Mouse (Mus musculus) lung, embryonic 15.5 days (tissue): ENCODE data around the gene Krtap10-4. TPM values are rescaled to one million over a fixed set of nuclear protein-coding genes. Genes with fewer than 3 reads are reported as not detected.
"Not testable (repeated sequence)": the region's sequence is repeated elsewhere in the genome, so short reads cannot be mapped to it uniquely, and the experiment has no call there.

ENCODE experiments used
- ATAC-seq: fragments of 200-750 bp; cut with Nextera tagmentation; 2 replicates; pipeline ENCODE4 v1.8.0; 2017; ENCODE audit warnings: moderate number of reproducible peaks, borderline replicate concordance; ENCODE audit not compliant: low FRiP score, low TSS enrichment; ENCODE audit errors: extremely low read depth
- H3K27ac ChIP-seq: fragments of 300-500 bp; sonication (generic); 2 replicates; pipeline ENCODE4 v1.5.1; 2015; ENCODE audit warnings: moderate library complexity, mild to moderate bottlenecking, inconsistent platforms
- H3K27me3 ChIP-seq: fragments of 300-500 bp; sonication (generic); 2 replicates; pipeline ENCODE4 v1.6.1; 2015; ENCODE audit warnings: inconsistent platforms
- H3K36me3 ChIP-seq: fragments of 300-500 bp; sonication (generic); 2 replicates; pipeline ENCODE4 v1.6.1; 2015; ENCODE audit warnings: inconsistent platforms
- H3K4me1 ChIP-seq: fragments of 300-500 bp; sonication (generic); 2 replicates; pipeline ENCODE4 v1.6.1; 2015; ENCODE audit warnings: inconsistent platforms
- H3K4me2 ChIP-seq: fragments of 300-500 bp; sonication (generic); 2 replicates; pipeline ENCODE4 v1.6.1; 2015; ENCODE audit warnings: inconsistent platforms, mild to moderate bottlenecking, moderate library complexity
- H3K4me3 ChIP-seq: fragments of 300-500 bp; sonication (generic); 2 replicates; pipeline ENCODE4 v1.5.1; 2015; ENCODE audit warnings: mild to moderate bottlenecking, inconsistent platforms
- H3K9ac ChIP-seq: fragments of 300-500 bp; sonication (generic); 2 replicates; pipeline ENCODE4 v1.6.1; 2015; ENCODE audit warnings: inconsistent platforms
- H3K9me3 ChIP-seq: fragments of 300-500 bp; sonication (generic); 2 replicates; pipeline ENCODE4 v1.6.1; 2016; ENCODE audit warnings: inconsistent platforms
- WGBS: fragments of 180-500 bp; shearing (Covaris S2); methylation state at CpG from one replicate; pipeline ENCODE4 v1.1.7; 2015; 5-methylcytosine and 5-hydroxymethylcytosine counted together
- polyA plus RNA-seq: library from polyadenylated mRNA; unstranded; fragments of >200 nt; fragmentation: Nextera tagmentation; extraction: Ambion mirVana; gene quantifications from 2 replicates; pipeline ENCODE4 v1.2.1, GENCODE M21; 2015

Gene Krtap10-4
- polyA plus RNA-seq, 1 experiment from 2014 or later: not detected

GRCm38 (mm10) chr10:77819203-77819602, 7.7 kb downstream of the Krtap10-4 start:
- H3K9ac ChIP-seq: no peak overlapping the region
- H3K36me3 ChIP-seq: no peaks in the 10 kb centered on the region
- no peak overlapping the region for H3K27ac ChIP-seq
- ATAC-seq: no peak
- H3K4me3 ChIP-seq: no peak overlapping the region
- H3K4me2 ChIP-seq: no peak overlapping the region
- WGBS: 34% methylated on average over 4 of the region's 4 CpGs
- H3K9me3 ChIP-seq: no peaks in the 10 kb centered on the region
- no peaks in the 10 kb centered on the region for H3K4me1 ChIP-seq
- H3K27me3 ChIP-seq: no peaks in the 10 kb centered on the region

DNA sequence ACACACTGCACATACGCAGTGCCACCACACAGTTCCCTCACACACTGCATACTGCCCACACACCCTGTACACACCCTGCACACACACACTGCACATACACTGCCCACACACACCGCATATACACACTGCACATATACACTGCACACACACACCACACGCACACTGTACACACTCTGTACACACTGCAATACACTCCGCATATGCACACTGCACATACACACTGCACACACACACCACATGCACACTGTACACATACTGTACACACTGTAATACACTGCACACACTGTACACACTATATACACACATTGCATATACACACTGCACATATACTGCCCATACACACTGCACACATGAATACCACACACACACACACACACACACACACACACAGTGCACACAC, 8.4 kb downstream of the Krtap10-4 start:
- Histone ChIP-seq H3K36me3 (no peaks in the 10 kb centered on the region), H3K4me2 (no peak overlapping the region), H3K4me1 (no peaks in the 10 kb centered on the region), H3K9me3 (no peaks in the 10 kb centered on the region), H3K4me3 (no peak overlapping the region), H3K27me3 (peaks cover 5% of the 10 kb centered on the region; the same call in 1 of the 2 replicates), H3K9ac (no peak overlapping the region), H3K27ac (no peak overlapping the region)
- ATAC-seq: 0 out of 2 replicates have a peak, but pooled peaks have one; percentile 27
- 94% methylated on average over 4 of the region's 4 CpGs for WGBS

GRCm38 (mm10) chr10:77815514-77815913, 11.4 kb downstream of the Krtap10-4 start:
- Histone ChIP-seq H3K27me3 (peaks cover 5% of the 10 kb centered on the region; the same call in 1 of the 2 replicates), H3K4me1 (no peaks in the 10 kb centered on the region), H3K9ac (no peak overlapping the region), H3K27ac (no peak overlapping the region), H3K4me2 (no peak overlapping the region), H3K4me3 (no peak overlapping the region), H3K36me3 (no peaks in the 10 kb centered on the region), H3K9me3 (no peaks in the 10 kb centered on the region)
- 24% methylated on average over 5 of the region's 5 CpGs for WGBS
- ATAC-seq: no peak

- Histone ChIP-seq H3K36me3 (no peaks in the 10 kb centered on the region), H3K4me3 (no peak within 1 kb of the TSS), H3K9me3 (no peaks in the 10 kb centered on the region), H3K4me1 (no peaks in the 10 kb centered on the region), H3K9ac (no peak within 1 kb of the TSS), H3K27ac (no peak within 1 kb of the TSS), H3K27me3 (peaks cover 5% of the 10 kb centered on the region; the same call in 1 of the 2 replicates), H3K4me2 (no peak within 1 kb of the TSS)
- 34% methylated on average over 4 of the region's 4 CpGs for WGBS
- no peak for ATAC-seq
These were observed 12.5 kb downstream of the Krtap10-4 start, which contains the start of gene Gm2696 for GRCm38 (mm10) chr10:77814382-77814781. Gene Gm2696 (plus strand): TSS chr10:77814682.

- no peaks in the 10 kb centered on the region for H3K36me3 ChIP-seq
- ATAC-seq: no peak
- no peak within 1 kb of the TSS for H3K9ac ChIP-seq
- H3K4me2 ChIP-seq: no peak within 1 kb of the TSS
- no peak within 1 kb of the TSS for H3K27ac ChIP-seq
- no peaks in the 10 kb centered on the region for H3K4me1 ChIP-seq
- peaks cover 5% of the 10 kb centered on the region; the same call in 1 of the 2 replicates for H3K27me3 ChIP-seq
- WGBS: 47% methylated on average over 5 of the region's 5 CpGs
- H3K9me3 ChIP-seq: no peaks in the 10 kb centered on the region
- H3K4me3 ChIP-seq: no peak within 1 kb of the TSS
These were observed 15.2 kb downstream of the Krtap10-4 start, which contains the start of gene Gm9507 for GRCm38 (mm10) chr10:77811743-77812142. Gene Gm9507 (minus strand): TSS chr10:77811843.

GRCm38 (mm10) chr10:77804095-77804494, 22.8 kb downstream of the Krtap10-4 start:
- no peak; the same call in 1 of the 2 replicates for ATAC-seq
- no peaks in the 10 kb centered on the region for H3K27me3 ChIP-seq
- H3K4me2 ChIP-seq: no peak overlapping the region
- 34% methylated on average over 3 of the region's 3 CpGs for WGBS
- no peak overlapping the region for H3K9ac ChIP-seq
- H3K36me3 ChIP-seq: no peaks in the 10 kb centered on the region
- no peak overlapping the region for H3K27ac ChIP-seq
- no peak overlapping the region for H3K4me3 ChIP-seq
- H3K9me3 ChIP-seq: no peaks in the 10 kb centered on the region
- no peaks in the 10 kb centered on the region for H3K4me1 ChIP-seq

DNA sequence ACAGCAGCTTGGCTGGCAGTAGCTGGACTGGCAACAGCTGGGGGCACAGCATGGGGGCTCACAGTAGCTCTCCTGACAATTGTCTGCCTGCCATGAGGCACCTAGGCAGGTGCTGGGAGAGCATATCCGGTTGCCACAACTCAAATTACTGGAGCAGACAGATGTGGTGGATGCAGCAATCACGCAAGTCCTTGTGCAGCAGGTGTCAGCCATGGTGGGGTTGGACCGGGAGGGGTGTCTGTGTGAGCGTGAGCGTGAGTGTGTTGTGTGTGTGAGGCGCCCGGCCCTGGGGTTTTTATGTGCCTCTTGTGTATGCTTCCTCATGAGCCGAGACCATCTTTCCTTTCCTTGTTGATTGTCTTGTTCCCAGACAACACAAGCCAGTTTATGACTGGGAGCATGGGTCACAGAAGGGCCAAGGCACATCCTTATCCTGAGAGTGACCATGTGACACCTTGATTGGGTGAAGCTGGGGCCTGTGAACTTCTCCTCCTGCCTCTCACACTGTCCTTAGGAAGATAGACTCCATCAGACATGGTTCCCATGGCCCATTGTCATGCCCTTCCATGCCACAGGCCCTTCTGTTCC, 27.9 kb downstream of the Krtap10-4 start, which contains the start of gene Gm19668:
Gene Gm19668, minus strand, starts transcription at position 213 of the 588 bp plus-strand sequence.
- Histone ChIP-seq H3K4me1 (no peaks in the 10 kb centered on the region), H3K4me2 (no peak within 1 kb of the TSS), H3K9ac (no peak within 1 kb of the TSS), H3K9me3 (no peaks in the 10 kb centered on the region), H3K4me3 (no peak within 1 kb of the TSS), H3K36me3 (no peaks in the 10 kb centered on the region), H3K27ac (no peak within 1 kb of the TSS), H3K27me3 (no peaks in the 10 kb centered on the region)
- WGBS: 57% methylated on average over 8 of the region's 8 CpGs
- ATAC-seq: no peak

DNA sequence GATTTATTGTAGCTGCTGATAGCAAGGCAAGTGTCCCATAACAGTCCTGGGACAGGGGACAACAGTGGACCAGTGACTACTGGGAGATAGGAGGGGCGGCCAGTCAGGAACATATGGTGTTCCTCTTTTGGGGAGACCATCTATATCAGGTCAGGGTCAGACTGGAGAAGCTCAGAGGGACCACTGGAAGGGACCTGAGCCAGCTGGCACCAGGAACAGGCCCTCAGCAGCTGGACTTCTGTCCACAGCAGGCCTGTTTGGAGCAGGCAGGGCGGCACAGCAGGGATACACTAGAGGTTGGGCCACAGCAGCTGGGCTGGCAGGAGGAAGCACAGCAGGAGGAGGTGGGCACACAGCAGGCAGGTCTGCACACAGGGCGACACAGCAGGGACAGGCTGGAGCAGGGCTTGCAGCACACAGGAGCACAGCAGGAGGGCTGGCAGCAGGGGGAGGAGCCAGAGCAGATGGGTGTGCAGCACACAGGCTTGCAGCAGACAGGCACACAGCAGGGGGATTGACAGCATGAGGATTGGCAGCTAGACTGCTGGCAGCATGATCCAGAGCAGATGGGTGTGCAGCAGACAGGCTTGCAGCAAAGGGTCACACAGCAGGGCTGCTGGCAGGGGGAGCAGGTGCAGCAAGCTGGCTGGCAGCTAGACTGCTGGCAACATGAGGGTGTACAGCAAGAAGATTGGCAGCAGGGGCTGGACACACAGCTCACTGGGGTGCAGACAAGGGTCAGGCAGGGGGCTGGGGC, 28.6 kb downstream of the Krtap10-4 start:
- H3K36me3 ChIP-seq, H3K4me1 ChIP-seq, H3K9ac ChIP-seq, H3K4me3 ChIP-seq, H3K4me2 ChIP-seq, H3K27ac ChIP-seq, H3K9me3 ChIP-seq, H3K27me3 ChIP-seq: not testable (repeated sequence)
- 0 out of 2 replicates have a peak, but pooled peaks have one; percentile 39 for ATAC-seq
- WGBS: 31% methylated on average over 3 of the region's 3 CpGs

- no peaks in the 10 kb centered on the region for H3K27me3 ChIP-seq
- WGBS: 13% methylated on average over 3 of the region's 3 CpGs
- no peaks in the 10 kb centered on the region for H3K4me1 ChIP-seq
- H3K4me2 ChIP-seq: no peak overlapping the region
- no peak for ATAC-seq
- no peaks in the 10 kb centered on the region for H3K9me3 ChIP-seq
- no peak overlapping the region for H3K9ac ChIP-seq
- no peak overlapping the region for H3K27ac ChIP-seq
- no peak overlapping the region for H3K4me3 ChIP-seq
- H3K36me3 ChIP-seq: no peaks in the 10 kb centered on the region
These were observed 29.2 kb downstream of the Krtap10-4 start for GRCm38 (mm10) chr10:77797677-77798076.

DNA sequence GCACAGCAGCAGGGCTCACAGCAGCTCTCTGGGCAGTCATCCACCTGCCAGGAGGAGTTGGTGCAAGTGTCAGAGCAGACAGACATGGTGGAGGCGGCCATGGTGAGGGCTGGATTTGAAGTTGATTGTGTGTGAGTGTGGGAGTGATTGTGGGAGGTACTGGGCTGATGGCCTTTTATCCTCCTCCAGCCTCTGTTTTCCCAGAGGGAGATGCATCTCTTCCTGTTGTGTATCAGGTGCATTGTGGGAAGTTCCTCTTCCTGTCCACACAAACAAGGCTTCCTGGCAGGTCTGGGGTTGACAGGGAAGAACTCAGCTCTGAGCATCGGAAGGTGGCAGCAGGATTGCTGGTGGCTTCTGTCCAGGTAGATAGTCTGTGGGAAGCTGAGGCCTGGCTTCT, 31.9 kb downstream of the Krtap10-4 start, which contains the start of gene Gm9639:
Gene Gm9639, minus strand, starts transcription at position 101 of the 400 bp plus-strand sequence.
- H3K27me3 ChIP-seq: no peaks in the 10 kb centered on the region
- H3K27ac ChIP-seq: no peak within 1 kb of the TSS
- WGBS: 41% methylated on average over 2 of the region's 2 CpGs
- no peaks in the 10 kb centered on the region for H3K36me3 ChIP-seq
- no peak within 1 kb of the TSS for H3K4me2 ChIP-seq
- H3K9me3 ChIP-seq: no peaks in the 10 kb centered on the region
- no peak within 1 kb of the TSS for H3K9ac ChIP-seq
- ATAC-seq: no peak
- H3K4me3 ChIP-seq: no peak within 1 kb of the TSS
- no peaks in the 10 kb centered on the region for H3K4me1 ChIP-seq

DNA sequence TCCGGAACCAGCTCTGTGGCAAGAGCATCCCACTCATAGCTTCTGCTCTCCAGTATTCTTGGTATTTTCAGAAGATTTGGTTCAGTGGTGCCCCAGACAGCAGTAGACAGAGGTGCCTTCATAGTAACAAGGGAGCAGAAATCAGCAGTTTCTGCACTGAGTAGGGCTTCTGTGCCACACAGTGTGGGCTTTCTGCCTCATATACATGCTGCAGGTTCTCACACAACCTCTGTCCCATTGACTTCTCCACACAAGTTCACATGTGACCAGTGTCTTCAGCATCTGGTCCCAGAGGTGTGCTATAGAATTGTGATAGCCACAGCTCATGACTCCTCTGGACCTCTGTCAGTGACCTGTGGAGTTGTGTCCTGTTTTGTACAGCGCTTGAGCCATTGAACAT, 38.3 kb downstream of the Krtap10-4 start:
- Histone ChIP-seq H3K27me3 (no peaks in the 10 kb centered on the region), H3K36me3 (no peaks in the 10 kb centered on the region), H3K4me2 (no peak overlapping the region), H3K27ac (no peak overlapping the region), H3K9me3 (no peaks in the 10 kb centered on the region), H3K4me3 (no peak overlapping the region), H3K9ac (no peak overlapping the region), H3K4me1 (no peaks in the 10 kb centered on the region)
- ATAC-seq: no peak
- WGBS: 79% methylated on average over 2 of the region's 2 CpGs

DNA sequence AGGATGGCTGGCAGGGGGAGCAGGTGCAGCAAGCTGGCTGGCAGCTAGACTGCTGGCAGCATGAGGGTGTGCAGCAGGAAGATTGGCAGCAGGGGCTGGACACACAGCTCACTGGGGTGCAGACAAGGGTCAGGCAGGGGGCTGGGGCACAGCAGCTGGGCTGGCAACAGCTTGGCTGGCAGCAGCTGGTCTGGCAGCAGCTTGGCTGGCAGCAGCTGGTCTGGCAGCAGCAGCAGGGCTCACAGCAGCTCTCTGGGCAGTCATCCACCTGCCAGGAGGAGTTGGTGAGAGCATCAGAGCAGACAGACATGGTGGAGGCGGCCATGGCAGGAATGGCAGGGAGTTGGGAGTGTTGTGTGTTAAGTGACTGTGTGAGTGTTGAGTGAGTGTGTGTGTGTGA, 39.0 kb downstream of the Krtap10-4 start, which contains the start of gene Gm7137:
Gene Gm7137, minus strand, starts transcription at position 325 of the 400 bp plus-strand sequence.
- not testable (repeated sequence) for H3K27me3 ChIP-seq, H3K4me2 ChIP-seq, H3K4me3 ChIP-seq, H3K4me1 ChIP-seq, H3K9ac ChIP-seq, ATAC-seq, H3K9me3 ChIP-seq, H3K27ac ChIP-seq, H3K36me3 ChIP-seq
- 44% methylated on average over 1 of the region's 1 CpGs for WGBS
